Mouse (Mus musculus) hindbrain, embryonic 15.5 days (tissue): ENCODE data around the gene Stambp. TPM values are rescaled to one million over a fixed set of nuclear protein-coding genes. Genes with fewer than 3 reads are reported as not detected.
"Not testable (repeated sequence)": the region's sequence is repeated elsewhere in the genome, so short reads cannot be mapped to it uniquely, and the experiment has no call there.

Experiments
- ATAC-seq: fragments of 200-750 bp; cut with Nextera tagmentation; 2 replicates; pipeline ENCODE4 v1.8.0; 2017; ENCODE audit warnings: low read depth, moderate number of reproducible peaks, moderate TSS enrichment; ENCODE audit not compliant: low FRiP score
- H3K27ac ChIP-seq: fragments of 300-500 bp; sonication (generic); replicated peaks from 2 replicates; pipeline ENCODE4 v1.5.1; 2015; ENCODE audit warnings: mild to moderate bottlenecking, inconsistent platforms
- H3K27me3 ChIP-seq: fragments of 300-500 bp; sonication (generic); 2 replicates; pipeline ENCODE4 v1.6.1; 2015; ENCODE audit warnings: control low read depth, inconsistent platforms
- H3K36me3 ChIP-seq: fragments of 300-500 bp; sonication (generic); 2 replicates; pipeline ENCODE4 v1.6.1; 2015; ENCODE audit warnings: control low read depth, inconsistent platforms
- H3K4me1 ChIP-seq: fragments of 300-500 bp; sonication (generic); replicated peaks from 2 replicates; pipeline ENCODE4 v1.6.1; 2015; ENCODE audit warnings: control low read depth, inconsistent platforms
- H3K4me2 ChIP-seq: fragments of 300-500 bp; sonication (generic); 2 replicates; pipeline ENCODE4 v1.6.1; 2015; ENCODE audit warnings: moderate library complexity, mild to moderate bottlenecking, inconsistent platforms
- H3K4me3 ChIP-seq: fragments of 300-500 bp; sonication (generic); 2 replicates; pipeline ENCODE4 v1.5.1; 2015; ENCODE audit warnings: mild to moderate bottlenecking, inconsistent platforms
- H3K9ac ChIP-seq: fragments of 300-500 bp; sonication (generic); 2 replicates; pipeline ENCODE4 v1.6.1; 2015; ENCODE audit warnings: inconsistent platforms
- H3K9me3 ChIP-seq: fragments of 300-500 bp; sonication (generic); 2 replicates; pipeline ENCODE4 v1.6.1; 2016; ENCODE audit warnings: control low read depth, inconsistent platforms
- WGBS: fragments of 180-500 bp; shearing (Covaris S2); methylation state at CpG from one replicate; pipeline ENCODE4 v1.1.7; 2015; 5-methylcytosine and 5-hydroxymethylcytosine counted together
- polyA plus RNA-seq: library from polyadenylated mRNA; unstranded; fragments of >200 nt; fragmentation: Nextera tagmentation; extraction: Ambion mirVana; gene quantifications from 2 replicates; pipeline ENCODE4 v1.2.1, GENCODE M21; 2015

Gene Stambp
- polyA plus RNA-seq, 1 experiment from 2014 or later: 62.9 TPM

DNA sequence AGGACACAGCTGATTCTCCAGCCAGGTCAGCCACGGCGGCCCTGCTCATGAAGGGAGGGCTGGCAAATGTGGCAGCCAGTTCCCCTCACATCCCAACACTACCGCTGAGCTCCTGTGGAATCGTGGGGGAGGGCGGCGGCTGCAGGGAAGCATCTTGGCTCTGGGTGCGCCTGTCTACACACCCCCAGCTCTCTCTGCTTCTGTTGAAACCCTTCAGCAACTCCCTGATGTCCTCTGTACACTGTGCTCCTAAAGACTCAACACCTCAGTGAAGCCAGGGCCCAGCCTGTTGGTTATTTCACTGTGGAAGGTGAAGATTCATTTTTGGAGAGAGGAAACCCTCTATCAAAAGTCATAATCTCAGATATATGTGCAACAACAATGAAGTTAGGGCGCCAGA, 19.5 kb upstream of the Stambp start:
- no peaks in the 10 kb centered on the region for H3K36me3 ChIP-seq
- H3K9ac ChIP-seq: no peak overlapping the region
- no peak for ATAC-seq
- 81% methylated on average over 8 of the region's 8 CpGs for WGBS
- no peaks in the 10 kb centered on the region for H3K27me3 ChIP-seq
- H3K27ac ChIP-seq: no peak overlapping the region
- H3K4me1 ChIP-seq: no peaks in the 10 kb centered on the region
- H3K4me2 ChIP-seq: no peak overlapping the region
- no peaks in the 10 kb centered on the region for H3K9me3 ChIP-seq
- no peak overlapping the region for H3K4me3 ChIP-seq

DNA sequence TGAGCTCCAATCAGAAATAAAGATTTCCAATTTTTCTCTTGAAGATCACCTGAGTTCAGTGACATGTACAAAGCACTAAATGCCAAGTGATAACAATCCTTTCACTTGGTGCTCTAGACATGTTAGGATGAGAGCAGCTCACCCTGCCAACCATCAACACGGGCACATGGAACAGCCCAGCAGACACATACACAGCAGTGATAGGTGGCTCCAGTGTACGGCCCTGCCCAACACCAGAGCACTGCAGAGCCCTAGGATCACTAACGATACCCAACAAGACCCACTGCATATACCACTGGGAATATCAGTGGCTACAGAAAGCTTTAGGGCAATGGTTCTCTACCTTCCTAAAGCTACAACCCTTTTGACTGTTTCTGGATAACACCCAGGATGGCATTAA, 17.8 kb upstream of the Stambp start:
- no peak overlapping the region for H3K4me3 ChIP-seq
- H3K27me3 ChIP-seq: no peaks in the 10 kb centered on the region
- H3K36me3 ChIP-seq: no peaks in the 10 kb centered on the region
- no peaks in the 10 kb centered on the region for H3K4me1 ChIP-seq
- H3K27ac ChIP-seq: no peak overlapping the region
- no peak overlapping the region for H3K9ac ChIP-seq
- H3K9me3 ChIP-seq: no peaks in the 10 kb centered on the region
- 89% methylated on average over 3 of the region's 3 CpGs for WGBS
- no peak overlapping the region for H3K4me2 ChIP-seq
- ATAC-seq: no peak

DNA sequence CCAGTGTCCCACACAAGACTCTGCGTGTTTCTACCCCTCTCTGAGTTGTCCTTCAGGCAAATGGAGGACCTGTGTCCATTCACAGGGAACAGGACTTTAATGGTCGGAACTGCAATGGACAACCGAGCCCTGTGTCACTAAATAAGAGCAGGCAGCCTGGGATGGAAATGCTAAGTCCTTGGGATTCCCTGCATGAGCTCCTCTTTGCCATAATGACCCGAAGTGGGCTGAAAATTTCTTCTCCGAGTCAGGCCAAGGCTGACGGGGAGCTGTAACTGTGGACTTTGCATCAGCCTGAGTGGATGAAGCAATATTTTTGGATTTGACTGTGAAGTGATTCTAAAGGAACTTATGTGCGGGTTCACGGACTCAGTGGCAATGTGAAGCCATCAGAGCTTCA, 14.7 kb upstream of the Stambp start:
- H3K36me3 ChIP-seq, H3K27ac ChIP-seq, H3K4me3 ChIP-seq, H3K4me2 ChIP-seq, H3K9me3 ChIP-seq, ATAC-seq, H3K4me1 ChIP-seq, H3K27me3 ChIP-seq, H3K9ac ChIP-seq: not testable (repeated sequence)
- WGBS: 89% methylated on average over 8 of the region's 8 CpGs

DNA sequence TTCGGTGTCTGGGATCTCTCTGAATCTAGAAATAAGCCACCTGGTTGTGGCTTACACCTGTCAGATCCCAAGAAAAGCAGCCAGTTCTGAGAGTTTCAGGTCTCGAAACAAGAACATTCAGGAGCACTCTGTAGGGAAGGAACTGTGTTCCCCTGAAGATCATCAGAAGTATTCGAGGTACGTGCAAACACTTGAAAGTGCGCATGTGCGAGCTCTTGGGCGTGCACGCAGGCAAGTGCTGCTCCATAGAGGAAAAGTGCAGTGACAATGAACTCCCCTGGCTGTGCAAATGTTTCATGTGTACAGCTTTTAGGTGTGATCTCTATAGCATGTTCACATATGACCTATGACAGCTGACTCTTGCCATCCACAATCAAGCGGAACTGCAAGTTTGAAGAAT, 12.8 kb upstream of the Stambp start:
- H3K4me3 ChIP-seq, H3K9ac ChIP-seq, H3K27ac ChIP-seq, H3K36me3 ChIP-seq, ATAC-seq, H3K4me2 ChIP-seq, H3K9me3 ChIP-seq, H3K4me1 ChIP-seq, H3K27me3 ChIP-seq: not testable (repeated sequence)
- WGBS: 92% methylated on average over 9 of the region's 9 CpGs

DNA sequence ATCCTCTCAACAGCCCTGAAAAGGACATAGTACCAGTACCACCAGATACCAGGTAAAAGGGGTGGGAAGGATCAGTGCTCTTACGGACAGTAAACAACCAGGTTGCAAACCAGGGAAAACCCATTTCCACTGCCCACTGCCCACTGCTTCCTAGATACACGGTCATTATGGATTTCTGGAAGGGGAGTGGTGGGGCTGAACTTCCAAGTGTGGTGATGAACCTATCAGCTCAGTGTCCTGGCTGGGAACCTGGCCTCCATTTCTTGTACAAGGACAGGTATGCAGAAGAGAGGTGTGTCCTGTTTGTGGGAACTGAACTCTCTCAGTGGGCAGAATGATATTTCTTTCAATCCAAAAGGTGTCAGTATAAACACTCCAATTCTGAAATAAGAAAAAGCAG, 11.1 kb upstream of the Stambp start:
- H3K27me3 ChIP-seq: 0 out of 2 replicates have a peak, but pooled peaks cover 2% of the 10 kb centered on the region
- WGBS: 70% methylated on average over 2 of the region's 2 CpGs
- H3K4me1 ChIP-seq: 0 out of 2 replicates have a peak, but pooled peaks cover 5% of the 10 kb centered on the region
- no peak overlapping the region for H3K27ac ChIP-seq
- no peak overlapping the region for H3K4me2 ChIP-seq
- H3K9ac ChIP-seq: no peak overlapping the region
- H3K4me3 ChIP-seq: no peak overlapping the region
- ATAC-seq: no peak
- H3K36me3 ChIP-seq: no peaks in the 10 kb centered on the region
- H3K9me3 ChIP-seq: no peaks in the 10 kb centered on the region

DNA sequence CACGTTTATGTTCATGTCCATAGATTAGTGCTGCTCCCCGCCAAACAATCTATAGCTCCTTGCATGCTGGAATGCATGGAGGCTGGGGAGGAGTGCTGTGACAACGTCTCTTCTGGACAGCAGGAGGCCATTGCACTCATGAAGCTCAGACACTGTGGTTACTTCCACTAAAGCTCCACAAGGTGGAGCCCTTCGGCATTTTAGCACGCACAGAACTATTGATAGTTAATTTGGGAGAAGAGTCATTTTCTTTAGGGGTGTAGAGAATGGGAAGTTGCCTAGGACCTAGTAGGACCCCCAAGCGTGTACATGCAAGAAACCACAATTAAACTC, 10.4 kb upstream of the Stambp start:
- no peak overlapping the region for H3K9ac ChIP-seq
- 0 out of 2 replicates have a peak, but pooled peaks cover 5% of the 10 kb centered on the region for H3K4me1 ChIP-seq
- peak overlapping the region; percentile 30 for H3K4me2 ChIP-seq
- no peaks in the 10 kb centered on the region for H3K9me3 ChIP-seq
- 0 out of 2 replicates have a peak, but pooled peaks cover 7% of the 10 kb centered on the region for H3K27me3 ChIP-seq
- ATAC-seq: peak; percentile 59; the same call in 1 of the 2 replicates
- 1% methylated on average over 6 of the region's 6 CpGs for whole genome bisulfite sequencing
- H3K27ac ChIP-seq: no peak overlapping the region
- H3K4me3 ChIP-seq: no peak overlapping the region
- no peaks in the 10 kb centered on the region for H3K36me3 ChIP-seq

DNA sequence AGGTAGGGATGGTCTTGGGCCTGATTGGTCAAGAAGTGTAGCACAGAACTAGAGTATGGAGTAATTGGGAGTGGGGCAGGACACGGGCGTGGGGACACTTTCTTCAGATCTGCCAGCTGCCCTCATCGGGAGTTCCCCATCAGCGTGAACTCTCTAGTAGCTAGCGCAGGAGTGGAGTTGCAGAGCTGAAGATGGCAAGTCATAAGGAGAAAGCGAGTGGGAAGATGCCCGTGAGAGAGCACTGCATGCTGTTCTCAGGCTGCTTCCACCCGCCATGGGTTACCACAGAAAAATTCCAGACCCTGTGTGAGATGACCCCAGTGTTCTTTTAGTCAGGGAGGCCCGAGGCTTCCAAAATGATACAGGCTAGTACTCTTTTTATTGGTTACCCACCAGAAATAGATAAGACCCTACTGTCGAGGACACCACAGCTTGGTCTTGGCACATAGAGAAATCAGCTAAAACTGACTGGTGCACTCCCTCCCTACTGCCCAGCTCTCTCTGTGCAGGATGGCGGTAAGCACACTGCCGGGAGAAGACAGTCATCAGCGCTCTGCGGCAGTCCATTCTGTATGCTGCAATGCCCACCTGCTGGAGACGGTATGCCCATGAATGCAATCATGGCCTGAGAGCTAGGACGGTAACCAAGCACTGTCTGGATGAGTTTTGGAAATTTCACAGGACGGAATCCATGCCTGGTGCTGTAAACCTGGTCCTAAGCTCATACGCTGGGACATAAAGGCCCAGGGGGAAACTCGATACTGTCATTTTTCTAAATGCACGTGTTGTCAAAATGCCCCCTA, 9.8 kb upstream of the Stambp start:
- H3K27me3 ChIP-seq: 0 out of 2 replicates have a peak, but pooled peaks cover 7% of the 10 kb centered on the region
- H3K4me3 ChIP-seq: no peak overlapping the region
- H3K4me2 ChIP-seq: peak overlapping the region; percentile 30
- WGBS: 41% methylated on average over 20 of the region's 20 CpGs
- H3K36me3 ChIP-seq: no peaks in the 10 kb centered on the region
- no peak overlapping the region for H3K27ac ChIP-seq
- H3K9me3 ChIP-seq: no peaks in the 10 kb centered on the region
- 0 out of 2 replicates have a peak, but pooled peaks cover 5% of the 10 kb centered on the region for H3K4me1 ChIP-seq
- ATAC-seq: peak; percentile 68; the same call in 1 of the 2 replicates
- H3K9ac ChIP-seq: no peak overlapping the region

DNA sequence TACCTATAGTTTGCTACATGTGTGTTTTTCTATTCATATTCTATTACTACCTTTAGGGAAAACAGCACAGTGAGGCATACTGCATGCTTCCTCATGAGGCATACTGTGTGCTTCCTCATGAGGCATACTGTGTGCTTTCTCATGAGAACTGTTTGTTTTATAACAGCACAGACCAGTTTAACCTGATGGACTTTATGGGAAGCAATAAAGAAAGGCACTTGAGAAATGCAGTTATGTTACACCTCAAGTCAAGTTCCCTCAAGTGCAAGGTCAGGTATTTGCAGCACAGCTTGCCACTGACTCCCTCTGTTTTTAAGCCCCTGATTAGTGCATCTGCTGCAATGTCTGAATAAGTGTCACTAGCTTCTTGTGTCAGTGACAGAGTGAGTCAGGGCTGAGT, 5.0 kb upstream of the Stambp start:
- no peak overlapping the region for H3K9ac ChIP-seq
- 0 out of 2 replicates have a peak, but pooled peaks cover 8% of the 10 kb centered on the region for H3K4me1 ChIP-seq
- H3K4me2 ChIP-seq: no peak overlapping the region
- no peak for ATAC-seq
- H3K27me3 ChIP-seq: 0 out of 2 replicates have a peak, but pooled peaks cover 13% of the 10 kb centered on the region
- H3K27ac ChIP-seq: no peak overlapping the region
- H3K9me3 ChIP-seq: no peaks in the 10 kb centered on the region
- H3K36me3 ChIP-seq: no peaks in the 10 kb centered on the region
- H3K4me3 ChIP-seq: no peak overlapping the region

DNA sequence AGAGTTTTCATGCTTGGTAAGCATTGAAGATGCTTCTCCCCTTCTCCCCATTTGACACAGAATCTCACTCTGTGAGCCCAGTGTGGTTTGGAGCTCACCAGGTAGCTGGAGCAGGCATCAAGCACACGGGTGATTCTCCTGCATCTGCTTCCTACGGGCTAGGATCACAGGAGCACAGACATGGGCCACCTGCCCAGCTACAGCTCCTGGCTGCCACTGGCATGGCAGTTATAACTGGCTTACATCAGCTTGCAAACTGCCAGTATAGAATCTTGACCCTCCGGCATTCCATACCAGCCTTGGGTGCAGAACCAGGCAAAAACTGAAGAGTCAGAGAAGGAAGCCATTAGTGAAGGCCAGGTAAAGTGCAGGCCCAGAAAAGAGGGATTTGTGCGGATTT, 3.1 kb upstream of the Stambp start:
- Histone ChIP-seq H3K9ac (no peak overlapping the region), H3K4me2 (no peak overlapping the region), H3K27ac (no peak overlapping the region), H3K4me1 (peaks cover 17% of the 10 kb centered on the region), H3K36me3 (no peaks in the 10 kb centered on the region), H3K9me3 (no peaks in the 10 kb centered on the region), H3K27me3 (0 out of 2 replicates have a peak, but pooled peaks cover 13% of the 10 kb centered on the region), H3K4me3 (no peak overlapping the region)
- ATAC-seq: no peak
- WGBS: 79% methylated on average over 4 of the region's 4 CpGs

DNA sequence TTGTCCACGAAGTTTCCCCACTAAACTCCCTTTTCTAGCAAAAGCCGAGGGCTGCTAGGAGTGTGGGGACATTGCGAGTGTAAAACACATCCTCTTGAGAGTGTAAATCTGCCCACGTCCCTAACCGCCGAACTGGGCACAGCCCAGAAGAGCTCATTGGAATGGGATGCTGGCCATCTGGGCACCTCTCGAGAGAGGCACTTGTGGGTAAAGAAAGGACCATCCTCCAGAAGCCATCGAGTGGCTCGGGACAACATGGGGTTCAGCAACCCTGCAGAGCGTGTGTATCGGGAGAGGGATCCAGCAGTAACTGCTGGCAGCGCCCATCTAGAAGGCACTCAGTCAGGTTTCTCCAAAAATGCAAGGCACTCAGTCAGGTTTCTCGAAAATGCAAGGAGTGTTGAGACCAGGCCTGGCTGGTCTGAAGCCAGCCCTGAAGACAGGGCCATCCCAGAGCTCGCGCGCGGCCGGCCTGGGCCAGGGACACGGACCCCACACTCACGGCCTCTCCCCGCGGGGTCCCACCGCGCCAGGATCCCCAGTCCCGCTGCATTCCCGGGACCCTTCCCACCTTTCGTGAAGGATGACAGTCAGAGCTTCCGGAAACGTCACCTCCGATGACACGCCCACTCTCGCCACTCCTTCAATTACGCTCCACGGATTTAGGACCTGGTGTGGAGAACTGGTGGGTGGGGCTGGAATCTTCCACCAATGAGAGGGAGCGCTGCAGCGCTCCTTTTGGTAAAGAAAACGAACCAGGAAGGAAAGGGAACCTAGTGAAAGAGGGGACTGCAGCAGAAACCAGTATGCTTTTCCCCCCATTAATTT, 475 bp downstream of the Stambp start:
- H3K4me3 ChIP-seq: peak overlapping the region; percentile 63
- peaks cover 21% of the 10 kb centered on the region for H3K4me1 ChIP-seq
- 5% methylated on average over 37 of the region's 37 CpGs for whole genome bisulfite sequencing

DNA sequence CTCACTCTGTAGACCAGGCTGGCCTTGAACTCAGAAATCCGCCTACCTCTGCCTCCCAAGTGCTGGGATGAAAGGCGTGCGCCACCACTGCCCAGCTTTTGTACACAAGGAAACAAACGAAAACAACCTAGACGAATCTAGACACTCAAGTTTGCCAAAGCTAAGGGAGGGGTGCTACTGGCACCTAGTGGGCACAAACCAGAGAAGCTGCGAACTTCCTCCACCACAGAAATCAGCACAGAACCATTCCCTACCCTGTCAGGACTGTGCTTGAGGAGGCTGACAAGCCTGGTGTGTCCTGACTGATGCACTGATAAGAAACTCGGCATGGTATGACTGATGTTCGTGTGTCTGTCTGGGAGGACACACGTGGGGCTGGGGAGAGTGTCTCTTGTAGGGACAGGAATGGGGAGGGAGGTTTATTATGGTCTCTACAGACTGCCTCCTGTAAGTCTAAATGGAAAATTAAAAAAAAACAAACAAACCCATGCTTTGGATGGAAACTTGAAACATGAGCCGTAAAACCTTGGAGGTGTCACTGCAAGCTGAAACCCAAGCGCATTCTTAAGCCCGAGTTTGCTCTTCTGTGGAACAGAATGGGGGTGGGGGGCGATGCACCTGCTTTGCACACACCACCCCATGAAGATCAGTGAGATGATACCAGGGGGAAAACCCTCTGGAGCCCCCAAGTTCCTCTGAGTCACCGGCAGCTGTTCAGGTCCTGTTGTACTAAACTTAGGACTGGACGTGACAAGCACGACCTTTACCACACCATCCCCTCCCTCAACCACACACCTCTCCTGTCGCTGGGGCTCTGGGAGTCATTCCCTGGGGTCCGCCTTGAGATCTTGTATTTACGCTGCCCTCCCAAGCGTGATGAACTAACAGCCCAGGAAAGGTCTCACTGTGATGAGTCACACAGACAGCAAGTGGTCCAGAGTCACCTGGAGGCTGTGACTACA, 3.3 kb downstream of the Stambp start:
- H3K27me3 ChIP-seq: no peaks in the 10 kb centered on the region
- H3K4me2 ChIP-seq: no peak overlapping the region
- ATAC-seq: no peak
- no peak overlapping the region for H3K27ac ChIP-seq
- no peaks in the 10 kb centered on the region for H3K9me3 ChIP-seq
- H3K4me3 ChIP-seq: no peak overlapping the region
- no peak overlapping the region for H3K9ac ChIP-seq
- WGBS: 80% methylated on average over 20 of the region's 20 CpGs
- peaks cover 14% of the 10 kb centered on the region; the same call in 1 of the 2 replicates for H3K36me3 ChIP-seq
- peaks cover 21% of the 10 kb centered on the region for H3K4me1 ChIP-seq

More for the DNA sequence above, 475 bp downstream of the Stambp start:
- ATAC-seq: peak; percentile 96
- 0 out of 2 replicates have a peak, but pooled peaks cover 6% of the 10 kb centered on the region for H3K27me3 ChIP-seq
- peak overlapping the region; percentile 89 for H3K27ac ChIP-seq
- H3K4me2 ChIP-seq: peak overlapping the region; percentile 83
- H3K9ac ChIP-seq: peak overlapping the region; percentile 51
- H3K9me3 ChIP-seq: no peaks in the 10 kb centered on the region
- 0 out of 2 replicates have a peak, but pooled peaks cover 4% of the 10 kb centered on the region for H3K36me3 ChIP-seq
